Mouse (Mus musculus): Measurements from ENCODE around the gene Smg5.

GRCm38 (mm10) chr3:88410645-88411031, 74.6 kb downstream of the Smg5 start:
- TF ChIP-seq MAX (IDR thresholded peaks at IDR 0.05; ENCODE audit: low read depth) (no peak), POLR2A (IDR thresholded peaks at IDR 0.05; ENCODE audit: insufficient read length, low read depth) (no peak), SRF (IDR thresholded peaks at IDR 0.05; ENCODE audit: control insufficient read depth, insufficient read length, low read depth) (no peak), REST (IDR thresholded peaks at IDR 0.05; ENCODE audit: insufficient read depth, insufficient read length) (no peak), MYOG (IDR thresholded peaks at IDR 0.05; ENCODE audit: control insufficient read depth in 1 of 3, insufficient read depth in 1 of 3, insufficient read length in 2 of 3, low read depth in 2 of 3) (no peak), USF1 (IDR thresholded peaks at IDR 0.05; ENCODE audit: low read depth) (no peak), MYOD1 (IDR thresholded peaks at IDR 0.05; ENCODE audit: control insufficient read depth in 1 of 3, insufficient read length in 2 of 3, low read depth in 2 of 3) (no peak), POLR2AphosphoS2 (IDR thresholded peaks at IDR 0.05; ENCODE audit: insufficient read length, low read depth) (no peak)

Measured in myocyte (in vitro differentiated cells).